Mouse (Mus musculus) liver, embryonic 12.5 days (tissue): ENCODE measurements around the gene Acad8. TPM values are rescaled to one million over a fixed set of nuclear protein-coding genes. Genes with fewer than 3 reads are reported as not detected.

Source experiments
- ATAC-seq: fragments of 200-750 bp; cut with Nextera tagmentation; 2 replicates; pipeline ENCODE4 v1.8.0; 2017; ENCODE audit warnings: moderate number of reproducible peaks, mild to moderate bottlenecking, moderate library complexity
- H3K27ac ChIP-seq: fragments of 300-500 bp; sonication (generic); 2 replicates; pipeline ENCODE4 v1.5.1; 2016; ENCODE audit warnings: mild to moderate bottlenecking
- H3K27me3 ChIP-seq: fragments of 300-500 bp; sonication (generic); replicated peaks from 2 replicates; pipeline ENCODE4 v1.6.1; 2016; ENCODE audit warnings: mild to moderate bottlenecking, moderate library complexity
- H3K36me3 ChIP-seq: fragments of 300-500 bp; sonication (generic); 2 replicates; pipeline ENCODE4 v1.6.1; 2016; ENCODE audit warnings: mild to moderate bottlenecking, moderate library complexity
- H3K4me1 ChIP-seq: fragments of 300-500 bp; sonication (generic); 2 replicates; pipeline ENCODE4 v1.6.1; 2016
- H3K4me2 ChIP-seq: fragments of 300-500 bp; sonication (generic); 2 replicates; pipeline ENCODE4 v1.6.1; 2016; ENCODE audit warnings: mild to moderate bottlenecking, moderate library complexity
- H3K4me3 ChIP-seq: fragments of 300-500 bp; sonication (generic); 2 replicates; pipeline ENCODE4 v1.5.1; 2016; ENCODE audit warnings: mild to moderate bottlenecking, moderate library complexity
- H3K9ac ChIP-seq: fragments of 300-500 bp; sonication (generic); 2 replicates; pipeline ENCODE4 v1.6.1; 2016; ENCODE audit warnings: mild to moderate bottlenecking, moderate library complexity
- H3K9me3 ChIP-seq: fragments of 300-500 bp; sonication (generic); replicated peaks from 2 replicates; pipeline ENCODE4 v1.6.1; 2016; ENCODE audit warnings: mild to moderate bottlenecking, moderate library complexity
- WGBS: fragments of 180-500 bp; shearing (Covaris S2); methylation state at CpG from one replicate; pipeline ENCODE4 v1.1.7; 2016; ENCODE audit not compliant: insufficient replicate concordance; 5-methylcytosine and 5-hydroxymethylcytosine counted together
- polyA plus RNA-seq: library from polyadenylated mRNA; unstranded; fragments of >200 nt; fragmentation: Nextera tagmentation; extraction: Ambion mirVana; gene quantifications from 2 replicates; pipeline ENCODE4 v1.2.1, GENCODE M21; 2016

The Acad8 gene
- polyA plus RNA-seq, 1 experiment from 2014 or later: 14.4 TPM

- Histone ChIP-seq H3K27ac (no peak overlapping the region), H3K4me1 (no peaks in the 10 kb centered on the region), H3K9me3 (0 out of 2 replicates have a peak, but pooled peaks cover 6% of the 10 kb centered on the region), H3K4me2 (no peak overlapping the region), H3K36me3 (no peaks in the 10 kb centered on the region), H3K27me3 (no peaks in the 10 kb centered on the region), H3K4me3 (no peak overlapping the region), H3K9ac (no peak overlapping the region)
- ATAC-seq: no peak
- WGBS: 56% methylated on average over 2 of the region's 2 CpGs
These were observed 51.6 kb downstream of the Acad8 start for GRCm38 (mm10) chr9:26947790-26948189.

GRCm38 (mm10) chr9:26924146-26924545, 75.2 kb downstream of the Acad8 start:
- Histone ChIP-seq H3K36me3 (no peaks in the 10 kb centered on the region), H3K27me3 (no peaks in the 10 kb centered on the region), H3K4me1 (no peaks in the 10 kb centered on the region), H3K9me3 (no peaks in the 10 kb centered on the region), H3K4me3 (no peak overlapping the region), H3K9ac (no peak overlapping the region), H3K27ac (no peak overlapping the region), H3K4me2 (no peak overlapping the region)
- 72% methylated on average over 3 of the region's 3 CpGs for WGBS
- ATAC-seq: no peak

Other genes starting within 250 kb of the Acad8 start
- 0.14 and 0.19 TPM in 2 replicates for gene Glb1l2, start 193.1 kb downstream of the Acad8 start, polyA plus RNA-seq
- gene Glb1l3, start 138.7 kb downstream of the Acad8 start, polyA plus RNA-seq: not detected in 2 replicates
- not detected in 2 replicates for gene Gm1110, start 76.5 kb downstream of the Acad8 start, polyA plus RNA-seq
- gene Thyn1, start 144 bp upstream of the Acad8 start, polyA plus RNA-seq: 75.4 and 83.0 TPM in 2 replicates
- gene Vps26b, start 30.5 kb upstream of the Acad8 start, polyA plus RNA-seq: 18.9 and 19.0 TPM in 2 replicates
- 42.9 and 43.2 TPM in 2 replicates for gene Ncapd3, start 30.6 kb upstream of the Acad8 start, polyA plus RNA-seq
- 12.0 and 12.6 TPM in 2 replicates for gene Jam3, start 155.9 kb upstream of the Acad8 start, polyA plus RNA-seq